Mouse (Mus musculus) brain, embryonic 14.5 days (tissue): Measurements from ENCODE around the gene Rad51b. TPM values are rescaled to one million over a fixed set of nuclear protein-coding genes. Genes with fewer than 3 reads are reported as not detected.

Experiments
- DNase-seq: peaks from one replicate; pipeline ENCODE4 v3.0.0-alpha.2; 2011; ENCODE audit warnings: low read depth
- CTCF ChIP-seq: fragments of 200-500 bp; IDR thresholded peaks from 2 replicates; pipeline ENCODE4 v1.5.1; 2012; ENCODE audit warnings: inconsistent platforms, mild to moderate bottlenecking, moderate library complexity, borderline replicate concordance; ENCODE audit not compliant: insufficient read depth, insufficient read length; ENCODE audit errors: extremely low read depth
- POLR2A ChIP-seq: fragments of 200-500 bp; IDR thresholded peaks from 2 replicates; pipeline ENCODE4 v1.6.1; 2012; ENCODE audit warnings: mild to moderate bottlenecking, inconsistent platforms, borderline replicate concordance; ENCODE audit not compliant: poor library complexity, insufficient read depth, insufficient read length, severe bottlenecking; ENCODE audit errors: extremely low read depth
- polyA plus RNA-seq: library from polyadenylated mRNA; depleted of rRNA; stranded (reverse); fragments of >200 nt; gene quantifications from 2 replicates; pipeline ENCODE4 v1.2.3, GENCODE M21; 2012

The Rad51b gene
- polyA plus RNA-seq, 1 experiment, result 1.1 TPM

DNA sequence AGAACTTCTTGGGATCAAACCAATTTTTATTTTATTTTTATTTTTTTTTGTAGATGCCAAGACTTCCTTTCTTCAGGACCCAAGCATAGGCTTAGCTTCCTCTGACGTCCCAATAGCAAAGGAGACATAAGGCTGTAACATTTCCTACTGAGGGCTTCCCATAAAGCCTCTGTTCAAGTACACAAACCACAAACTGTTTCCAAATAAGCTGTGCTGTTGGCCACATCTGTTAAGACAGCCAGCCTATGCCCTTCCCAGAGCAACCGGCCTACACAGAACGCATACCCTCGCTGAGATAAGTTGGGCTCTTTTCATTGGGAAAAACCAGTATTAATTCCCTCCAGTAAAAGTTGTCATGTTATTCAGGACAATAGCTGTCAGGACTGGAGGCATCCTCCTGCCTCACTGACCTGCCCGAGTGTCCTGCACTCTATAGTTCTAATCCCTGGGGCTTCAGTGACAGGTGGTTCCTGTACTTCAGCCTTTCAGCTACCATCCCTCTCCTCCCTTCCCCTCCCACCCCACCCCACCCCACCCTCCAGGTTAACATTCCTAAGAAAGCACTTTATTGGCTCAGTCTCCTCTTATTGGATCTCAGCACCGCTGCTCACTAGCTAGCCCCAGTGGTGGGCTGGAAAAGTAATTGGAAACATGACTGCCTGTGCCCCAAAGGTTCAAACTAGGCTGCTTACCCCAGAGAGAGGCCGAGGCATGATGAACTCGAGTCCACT, 523.3 kb downstream of the Rad51b start:
- TF ChIP-seq CTCF (no peak), POLR2A (no peak)
- no peak for DNase-seq

DNA sequence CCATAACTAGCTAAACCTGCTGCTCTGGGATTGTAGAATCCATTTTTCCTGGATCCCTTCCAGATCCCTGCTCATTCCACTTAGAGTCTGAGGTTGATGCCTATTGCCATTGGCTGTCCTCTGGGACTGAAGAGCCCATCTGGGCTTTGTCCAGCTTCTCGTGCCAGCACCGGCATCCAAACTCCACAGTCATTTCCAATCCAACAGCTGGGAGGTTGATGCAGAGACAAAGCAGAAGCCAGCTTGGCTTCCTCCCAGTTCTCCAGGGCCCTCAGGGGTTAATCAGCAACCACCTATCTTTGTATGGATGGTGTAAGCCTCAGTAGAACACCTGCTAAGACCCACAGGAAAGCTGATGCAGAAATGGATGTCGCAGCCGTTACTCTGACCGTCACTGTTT, 524.8 kb downstream of the Rad51b start:
- no peak for TF ChIP-seq CTCF
- no peak for TF ChIP-seq POLR2A
- DNase-seq, result peak; percentile 66

DNA sequence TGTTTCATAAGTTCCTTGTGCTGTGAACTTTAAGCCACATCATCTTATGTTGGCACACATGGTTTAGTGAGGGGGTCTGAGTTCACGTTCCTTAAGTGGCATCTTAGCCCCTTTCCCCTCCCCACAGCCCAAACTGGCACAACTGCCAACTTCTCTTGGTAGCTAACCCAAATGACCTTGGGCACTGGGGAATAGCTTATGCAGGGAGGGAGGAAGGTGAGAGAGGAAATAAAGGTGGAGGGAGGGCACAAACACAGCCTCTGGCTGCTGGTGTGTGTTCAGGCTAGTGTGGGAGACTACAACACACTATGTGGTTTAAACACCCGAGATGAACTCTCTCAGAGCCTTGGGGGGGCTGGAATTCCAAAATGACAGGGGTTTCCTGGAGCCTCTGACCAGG, 525.3 kb downstream of the Rad51b start:
- no peak for DNase-seq
- TF ChIP-seq CTCF (no peak), POLR2A (no peak)

DNA sequence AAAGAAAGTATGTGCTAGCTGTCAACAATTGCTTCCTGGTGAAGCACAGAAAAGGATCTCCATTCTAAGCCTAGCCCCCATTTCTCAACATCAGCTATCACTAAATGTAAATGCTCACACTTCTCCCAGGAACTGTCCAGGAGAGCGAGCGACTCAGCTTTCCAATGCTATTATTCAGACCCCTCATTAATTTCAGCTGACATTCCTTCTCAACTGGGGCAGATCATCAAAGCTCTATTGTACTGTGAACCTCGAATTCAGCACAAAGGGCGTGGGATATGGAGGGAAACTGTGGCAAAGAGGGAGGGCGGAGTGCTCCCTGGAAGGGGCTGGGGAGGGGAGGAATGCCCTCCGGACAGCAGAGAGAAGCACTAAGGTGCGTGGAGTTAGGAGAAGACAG, 528.8 kb downstream of the Rad51b start:
- DNase-seq, result peak; percentile 72
- TF ChIP-seq POLR2A (no peak), CTCF (no peak)

DNA sequence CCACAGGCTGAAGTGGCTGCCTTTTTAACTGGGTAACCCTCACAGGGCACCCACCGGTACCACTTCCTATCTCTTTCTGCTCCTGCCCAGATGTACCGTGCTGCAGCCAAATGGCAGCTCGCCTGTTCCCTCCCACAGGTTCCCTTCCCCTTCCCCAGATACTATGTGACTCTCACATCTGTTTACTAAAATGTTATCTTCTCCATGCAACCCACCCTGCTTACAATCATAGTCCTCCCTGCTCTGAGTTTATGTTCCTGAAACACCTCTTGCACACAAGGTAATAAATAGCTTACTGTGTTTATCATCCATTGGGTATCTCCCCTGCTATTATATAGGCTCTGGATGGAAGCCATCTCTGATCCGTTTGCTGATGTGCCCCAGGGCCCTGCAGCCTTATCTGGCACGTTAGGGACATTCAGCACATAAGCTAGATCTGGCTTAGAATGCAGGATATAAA, 530.2 kb downstream of the Rad51b start:
- TF ChIP-seq POLR2A (no peak), CTCF (no peak)

DNA sequence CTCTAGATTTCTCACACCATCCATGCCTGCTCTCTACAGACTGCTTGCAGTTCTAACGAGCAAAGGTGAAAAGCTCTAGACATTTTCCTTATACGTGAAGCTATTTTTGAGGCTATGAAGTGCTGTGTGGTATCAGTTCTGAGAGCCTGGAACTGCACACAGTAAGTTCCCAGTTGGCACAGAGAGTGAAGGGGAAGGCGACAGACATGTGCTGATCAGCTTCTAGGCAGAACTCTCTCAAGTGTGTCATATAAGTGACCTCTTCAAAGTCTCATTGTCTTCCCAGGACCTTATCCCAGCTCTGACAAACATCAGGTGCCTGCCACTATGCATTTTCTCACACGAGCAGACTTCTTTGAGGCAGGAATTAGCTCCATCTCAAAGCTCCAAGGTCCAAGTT, 530.7 kb downstream of the Rad51b start:
- DNase-seq, result no peak
- TF ChIP-seq CTCF (no peak), POLR2A (no peak)

More for the DNA sequence above, 530.2 kb downstream of the Rad51b start:
- no peak for DNase-seq

DNA sequence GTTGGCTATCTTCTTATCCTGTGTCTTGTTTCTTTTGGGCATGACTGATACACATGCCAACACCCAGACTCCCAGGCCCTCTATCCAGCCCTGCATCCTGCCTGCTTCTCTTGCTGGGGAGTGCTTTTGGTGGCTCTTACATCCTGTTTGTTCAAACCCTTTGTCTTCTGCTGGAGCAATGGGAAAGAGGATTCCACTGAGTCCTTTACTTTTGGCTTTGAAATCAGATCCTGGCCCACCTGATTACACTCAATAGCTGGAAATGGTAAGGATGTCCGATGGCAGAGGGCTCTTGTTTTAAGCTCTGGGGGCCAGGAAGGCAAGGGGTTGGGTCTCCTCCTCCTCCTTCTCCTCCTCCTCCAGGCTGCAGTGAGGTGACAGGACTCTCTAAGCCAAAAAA, 533.6 kb downstream of the Rad51b start:
- DNase-seq, result no peak
- TF ChIP-seq CTCF, result no peak

DNA sequence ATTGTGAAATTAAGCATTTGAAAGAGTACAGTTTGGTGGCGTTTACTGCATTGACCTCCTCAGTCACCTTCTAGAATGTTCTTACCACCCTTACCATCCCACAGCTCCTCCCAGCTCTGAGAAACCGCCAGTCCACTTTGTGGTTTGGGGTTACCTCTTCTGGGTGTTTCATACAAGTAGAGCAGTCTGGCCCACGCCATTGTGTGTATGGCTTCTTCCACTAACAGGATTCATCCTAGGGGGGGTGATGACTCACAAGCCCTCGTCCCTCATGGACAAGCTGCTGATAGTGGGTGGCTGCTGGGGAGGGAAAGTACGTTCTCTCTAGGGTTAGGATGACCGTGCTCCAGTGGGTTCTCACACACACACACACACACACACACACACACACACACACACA, 535.5 kb downstream of the Rad51b start:
- TF ChIP-seq POLR2A (no peak), CTCF (no peak)

GRCm38 (mm10) chr12:79835521-79835920, 538.4 kb downstream of the Rad51b start:
- no peak for TF ChIP-seq CTCF
- TF ChIP-seq POLR2A, result no peak
- DNase-seq, result no peak

More for the DNA sequence above, 535.5 kb downstream of the Rad51b start:
- DNase-seq, result no peak

GRCm38 (mm10) chr12:79838181-79838961, 541.3 kb downstream of the Rad51b start:
- DNase-seq, result peak; percentile 35
- TF ChIP-seq POLR2A (no peak), CTCF (no peak)

DNA sequence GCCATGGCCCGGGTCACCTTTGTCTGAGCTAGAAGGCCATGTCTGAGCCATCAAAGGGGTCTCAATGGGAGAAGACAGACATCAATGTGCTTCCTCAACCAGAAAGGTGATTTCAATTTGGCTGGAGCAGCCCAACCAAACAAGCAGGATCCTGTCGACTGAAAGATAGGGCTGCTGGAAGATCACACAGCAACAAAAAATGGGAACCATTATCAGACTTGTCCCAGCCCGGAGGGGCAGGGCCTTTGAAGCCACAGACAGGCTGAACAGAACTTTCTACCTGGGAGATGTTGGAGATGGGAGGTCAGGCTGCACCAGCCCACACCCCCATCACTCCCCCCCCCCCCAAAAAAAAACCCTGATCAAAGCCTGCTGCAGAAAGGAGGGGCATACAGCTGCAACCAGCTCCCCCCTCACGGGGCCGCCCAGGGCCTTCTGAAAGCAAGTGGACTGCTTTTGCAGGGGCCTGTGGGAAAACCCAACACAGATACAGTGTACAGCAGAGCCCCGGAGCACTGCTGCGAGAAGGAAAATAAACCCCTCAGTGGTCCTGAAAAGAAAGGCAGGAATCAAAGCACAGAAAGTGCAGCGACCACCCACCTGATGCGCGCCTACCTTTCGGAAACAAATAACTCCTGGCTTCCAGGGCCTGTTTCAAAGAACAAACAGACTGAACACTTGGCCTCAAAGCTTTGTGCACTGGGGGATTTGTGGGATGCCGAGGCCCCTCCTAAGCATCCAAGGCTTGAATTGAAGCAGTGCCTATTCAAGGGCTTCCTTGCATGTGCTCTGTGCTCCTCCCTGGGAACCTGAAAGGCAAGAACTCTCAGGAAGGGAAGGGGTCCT, 542.2 kb downstream of the Rad51b start:
- TF ChIP-seq CTCF (no peak), POLR2A (no peak)
- DNase-seq, result peak; percentile 79
